Mouse (Mus musculus): ENCODE measurements around the gene Itsn1.

The Itsn1 gene

DNA sequence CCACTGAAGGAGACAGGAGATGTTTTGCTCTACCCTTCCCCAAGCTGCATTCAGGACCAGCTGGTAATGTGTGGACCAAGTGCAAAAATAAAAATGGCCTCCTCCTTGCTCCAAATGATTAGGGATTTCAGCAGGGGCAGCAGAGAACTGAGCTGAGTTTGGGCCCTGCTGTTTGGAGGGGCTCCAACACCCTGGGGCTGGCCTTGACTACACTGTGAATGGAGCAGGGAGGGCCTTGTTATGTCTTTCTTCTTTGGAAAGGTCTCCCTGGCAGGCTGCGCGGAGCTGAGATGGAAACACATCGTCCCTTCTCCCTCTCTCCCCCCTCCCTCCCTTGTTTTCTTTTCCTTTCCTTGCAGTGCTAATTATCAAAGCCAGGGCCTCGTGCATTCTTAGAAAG lies 189.4 kb downstream of the Itsn1 start:
- no peak for DNase-seq

DNA sequence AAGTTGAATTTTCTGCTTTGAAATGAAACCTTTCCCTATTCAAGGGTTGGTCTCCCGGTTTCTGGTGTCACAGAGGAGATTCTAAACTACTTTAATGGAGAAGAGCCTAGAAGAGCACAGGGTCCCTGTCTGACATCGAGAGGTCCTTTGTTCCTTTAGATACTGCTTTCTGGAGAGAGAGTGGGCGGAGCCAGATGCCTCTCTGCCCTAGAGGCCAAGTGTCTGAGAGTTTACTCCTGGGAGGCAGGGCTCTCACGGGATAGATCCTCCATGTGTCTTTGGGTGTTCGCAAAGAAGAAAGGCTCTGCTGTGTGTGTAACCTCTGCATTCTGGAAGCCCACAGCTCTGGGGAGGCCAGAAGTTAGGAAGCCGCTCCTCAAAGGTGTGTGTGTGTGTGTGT lies 190.0 kb downstream of the Itsn1 start:
- DNase-seq, result no peak

DNA sequence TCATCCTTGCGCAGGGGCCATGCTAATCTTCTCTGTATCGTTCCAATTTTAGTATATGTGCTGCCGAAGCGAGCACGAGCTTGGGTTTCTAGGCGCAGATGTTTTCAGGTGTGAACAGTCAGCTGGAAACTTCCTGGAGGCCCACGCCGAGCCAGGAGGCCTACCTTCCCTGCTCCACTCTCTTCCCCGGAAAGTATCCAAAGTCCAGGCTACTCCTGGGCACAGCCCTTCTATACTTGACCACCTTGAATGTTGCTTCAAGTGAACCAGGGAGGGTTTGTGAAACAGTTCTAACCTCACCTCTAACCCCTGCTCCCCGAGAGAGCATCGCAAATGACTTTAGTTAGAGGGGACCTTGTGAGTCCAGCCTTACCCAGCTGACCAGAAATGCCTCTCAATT lies 192.3 kb downstream of the Itsn1 start:
- DNase-seq, result no peak

DNA sequence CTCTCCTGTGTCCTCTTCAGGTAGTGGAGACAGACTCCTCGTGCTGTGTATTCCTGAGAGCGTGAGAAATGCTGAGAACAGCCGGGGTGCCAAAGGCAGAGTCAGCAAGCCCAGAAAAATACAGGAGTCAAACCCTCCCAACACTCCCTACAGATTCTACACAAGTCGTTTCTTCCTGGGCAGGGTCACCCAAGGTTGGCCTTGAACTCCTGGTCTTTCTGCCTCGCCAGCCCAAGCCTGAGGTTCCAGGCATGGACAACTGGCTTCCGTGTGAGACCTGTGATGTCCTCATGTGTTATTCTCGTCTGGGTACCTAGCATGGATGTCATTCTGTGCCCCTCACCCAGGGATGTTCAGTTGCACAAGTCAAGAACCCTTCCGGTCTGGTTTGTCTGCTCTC lies 193.9 kb downstream of the Itsn1 start:
- DNase-seq, result no peak

DNA sequence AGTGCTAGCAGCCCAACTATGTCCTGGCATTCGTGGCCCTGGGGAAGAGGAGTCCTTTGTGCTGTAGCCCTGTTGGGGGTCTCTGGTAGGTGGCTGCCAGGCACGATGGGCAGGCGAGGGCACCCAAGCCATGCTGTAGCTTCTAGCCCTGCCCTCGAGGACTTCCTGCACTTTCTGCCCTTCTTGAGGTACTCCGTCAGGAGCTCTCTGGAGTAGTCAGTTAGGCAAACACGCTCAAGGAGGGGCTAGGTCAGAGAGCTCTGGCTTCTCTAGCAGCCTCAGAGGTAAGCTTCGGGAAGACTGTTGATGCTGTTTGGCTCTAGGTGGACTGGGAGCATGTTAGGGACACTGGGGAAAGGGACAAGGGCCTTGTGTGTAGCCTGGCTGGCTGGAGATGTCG lies 195.3 kb downstream of the Itsn1 start:
- DNase-seq, result no peak

DNA sequence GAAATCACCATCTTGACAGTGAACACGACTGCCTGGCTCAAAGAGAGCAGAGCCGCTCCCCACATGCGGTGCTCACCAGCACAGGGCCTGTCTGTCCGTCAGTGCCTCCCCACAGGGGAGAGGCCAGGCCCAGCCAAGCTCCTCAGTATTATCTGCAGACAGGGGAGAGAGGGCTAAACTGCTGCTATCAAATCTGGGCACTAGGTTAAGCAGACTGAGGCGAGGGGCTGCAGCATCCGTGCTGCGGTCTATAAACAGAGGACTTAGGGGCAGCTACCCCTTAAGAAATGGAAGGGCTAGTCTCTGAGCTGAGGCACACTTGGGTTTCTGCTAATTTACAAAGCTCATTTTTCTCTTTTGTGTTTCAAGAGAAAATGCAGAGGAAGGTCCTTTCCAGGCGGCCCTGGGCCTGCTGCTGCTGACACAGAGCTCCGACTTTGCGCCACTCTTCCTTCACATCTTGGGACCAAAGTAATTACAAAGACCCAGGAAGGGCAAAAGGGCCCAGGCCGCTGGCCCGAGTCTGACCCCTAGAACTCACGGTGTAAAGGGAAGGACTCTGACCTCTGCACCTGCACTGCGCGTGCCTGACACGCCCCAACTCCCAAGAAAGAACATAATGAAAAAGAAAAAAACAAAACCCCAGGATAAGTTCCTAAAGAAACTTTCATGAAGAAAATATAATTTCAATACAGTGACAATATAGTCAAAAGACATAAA lies 199.0 kb downstream of the Itsn1 start:
- DNase-seq, result peak; percentile 84

DNA sequence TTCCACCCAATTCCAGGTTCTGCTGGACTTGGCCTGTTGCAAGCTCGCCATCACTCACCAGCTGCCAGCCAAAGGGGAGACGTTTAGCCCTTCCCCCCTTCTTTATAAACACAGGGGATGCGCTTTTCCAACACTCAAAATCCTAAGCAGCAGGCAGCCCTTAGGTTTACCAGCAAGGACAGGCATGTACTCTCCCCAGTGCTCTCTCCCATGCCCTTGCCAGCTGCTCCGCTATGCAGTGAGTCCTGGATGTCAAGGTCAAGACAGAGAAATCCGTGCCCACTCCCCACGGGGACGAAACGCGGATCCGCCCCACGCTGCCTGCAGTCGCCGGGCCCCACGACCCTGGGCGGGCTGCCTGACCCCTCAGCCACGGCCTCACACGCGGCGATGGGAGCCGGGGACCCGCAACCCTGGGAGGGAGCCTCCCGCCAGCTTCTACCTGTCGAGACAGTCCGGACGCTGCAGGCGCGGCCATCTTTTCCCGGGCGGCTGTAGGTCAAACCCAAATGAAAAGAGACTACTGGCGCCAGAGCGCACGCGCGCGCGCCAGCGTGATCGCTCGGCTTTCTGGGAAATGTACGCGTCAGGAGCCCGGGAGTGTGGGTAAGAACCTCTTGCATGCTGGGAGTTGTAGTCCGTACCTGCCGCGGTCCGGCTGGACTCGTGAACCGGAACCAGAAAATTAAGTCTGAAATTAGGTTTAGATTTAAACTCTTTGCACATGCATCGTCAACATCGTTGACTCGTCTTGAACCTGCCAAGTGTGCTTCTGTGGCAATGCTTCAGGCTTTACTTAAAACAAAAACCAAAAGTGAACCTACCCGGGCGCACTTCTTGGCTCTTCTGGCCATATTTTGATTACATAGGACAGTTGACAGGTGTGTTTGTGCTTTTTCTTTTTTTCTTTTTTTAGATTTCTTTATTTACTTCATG lies 202.3 kb downstream of the Itsn1 start:
- DNase-seq, result peak; percentile 99

DNA sequence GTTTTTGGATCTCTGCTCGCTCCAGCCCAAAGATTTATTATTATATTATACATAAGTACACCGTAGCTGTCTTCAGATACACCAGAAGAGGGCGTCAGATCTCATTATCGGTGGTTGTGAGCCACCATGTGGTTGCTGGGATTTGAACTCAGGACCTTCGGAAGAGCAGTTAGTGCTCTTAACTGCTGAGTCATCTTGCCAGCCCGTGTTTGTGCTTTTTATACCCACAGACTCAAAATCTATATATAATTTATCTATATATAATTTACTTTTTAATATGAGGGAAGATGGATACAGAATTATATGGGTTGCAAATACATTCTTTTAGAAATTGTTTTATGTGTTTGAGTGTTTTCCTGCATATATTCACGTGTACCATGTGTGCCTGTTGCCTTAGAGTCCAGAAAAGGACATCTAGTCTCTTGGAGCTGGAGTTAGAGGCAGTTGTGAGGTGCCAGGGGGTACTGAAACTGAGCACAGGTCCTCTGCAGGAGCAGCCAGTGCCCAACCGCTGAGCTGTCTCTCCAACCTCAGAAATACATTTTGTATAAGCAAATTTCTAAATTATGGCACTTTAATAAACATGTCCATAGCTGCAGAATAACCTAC lies 203.1 kb downstream of the Itsn1 start:
- peak; percentile 87 for DNase-seq

DNA sequence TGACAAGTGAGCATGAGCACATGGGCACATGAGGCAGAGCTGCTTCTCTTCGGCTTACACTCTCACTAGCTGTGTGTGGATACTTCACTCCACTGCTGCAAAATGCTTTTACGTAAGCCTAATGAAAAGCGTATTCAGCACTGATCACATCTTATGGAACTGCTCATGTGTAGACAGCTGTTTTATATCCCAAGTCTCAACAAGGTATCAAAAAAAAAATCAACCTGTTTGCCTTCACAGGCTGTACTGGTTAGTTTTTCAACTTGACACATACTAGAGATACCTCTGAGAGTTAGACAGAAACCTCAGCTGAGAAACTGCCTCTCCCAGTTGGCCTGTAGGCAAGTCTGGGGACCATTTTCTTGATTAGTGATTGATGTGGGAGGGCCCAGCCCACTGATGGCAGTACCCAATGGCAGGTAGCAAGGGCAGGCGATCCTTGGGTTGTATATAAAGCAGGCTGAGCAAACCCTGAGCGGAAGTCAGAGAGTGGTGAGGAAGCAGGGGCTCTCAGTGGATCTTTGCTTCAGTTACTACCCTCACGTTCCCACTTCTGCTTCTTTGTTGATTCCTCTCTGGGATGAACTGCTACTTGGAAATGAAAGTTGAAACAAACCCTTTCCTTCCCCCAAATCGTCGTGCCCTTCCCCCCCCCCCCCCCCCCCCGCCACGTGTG lies 203.9 kb downstream of the Itsn1 start:
- DNase-seq, result peak; percentile 90

DNA sequence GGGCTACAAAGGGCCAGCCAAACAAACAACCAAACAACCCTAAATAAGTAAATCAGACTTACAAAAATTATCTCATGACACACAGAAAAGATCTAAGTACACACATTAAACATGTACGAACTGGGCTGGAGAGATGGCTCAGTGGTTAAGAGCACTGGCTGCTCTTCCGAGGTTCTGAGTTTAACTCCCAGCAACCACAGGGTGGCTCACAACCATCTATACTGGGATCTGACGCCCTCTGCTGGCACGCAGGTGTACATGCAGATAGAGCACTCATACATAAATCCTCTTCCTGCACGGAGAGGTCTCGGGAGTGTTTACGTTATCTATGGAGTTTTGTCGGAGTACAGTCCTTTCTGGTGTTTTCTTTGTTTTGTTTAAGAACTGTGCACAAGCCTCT lies 206.0 kb downstream of the Itsn1 start:
- peak; percentile 79 for DNase-seq

DNA sequence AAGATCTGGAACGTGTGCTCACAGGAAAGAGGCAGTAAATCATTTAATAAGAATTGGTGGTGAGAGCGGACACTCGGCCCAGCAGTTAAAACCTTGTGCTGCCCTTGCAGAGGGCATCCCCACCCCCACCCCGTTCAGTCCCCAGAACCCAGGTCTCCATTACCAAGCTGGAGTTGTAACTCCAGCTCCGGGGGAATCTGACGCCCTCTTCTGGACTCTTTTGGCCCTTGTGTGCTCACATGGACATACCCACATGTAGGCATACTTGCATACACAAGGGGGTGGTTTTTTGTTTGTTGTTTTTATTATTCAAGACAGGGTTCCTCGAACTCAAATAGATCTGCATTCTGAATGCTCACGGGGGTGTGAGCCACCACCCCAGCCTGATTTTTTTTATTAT lies 206.6 kb downstream of the Itsn1 start:
- peak; percentile 83 for DNase-seq

DNA sequence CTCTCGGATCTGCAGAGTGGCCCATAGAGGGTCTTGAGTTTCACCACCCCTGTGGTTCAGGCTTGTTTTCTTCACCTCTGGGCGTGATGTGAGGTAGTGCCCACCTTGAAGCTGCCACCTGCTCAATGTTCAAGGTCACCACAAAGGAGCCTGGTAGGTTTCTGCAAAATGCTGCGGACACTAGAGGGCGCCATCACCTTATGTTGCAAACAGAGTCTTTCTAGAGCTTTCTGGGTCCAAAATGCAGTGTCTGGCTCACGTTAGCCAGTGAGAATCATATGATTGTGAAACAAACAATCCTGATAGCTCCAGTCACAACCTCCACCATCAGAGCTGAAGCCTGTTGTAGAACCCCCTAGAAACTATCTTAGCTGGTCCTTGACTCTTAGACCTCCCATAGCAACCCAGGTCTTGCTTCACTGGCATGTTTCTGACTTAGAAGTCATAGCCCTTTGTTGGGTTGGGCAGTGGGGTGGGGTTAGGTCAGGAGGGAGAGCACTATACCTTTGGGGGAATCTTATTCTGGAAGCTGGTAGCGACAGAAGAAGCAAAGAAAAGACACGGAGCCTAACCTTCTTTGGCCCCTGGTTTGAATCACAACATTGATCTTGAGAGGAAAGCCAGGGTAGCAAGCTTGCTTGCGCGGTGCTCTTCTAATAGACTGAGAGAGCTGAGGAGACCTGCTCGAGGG lies 207.4 kb downstream of the Itsn1 start:
- peak; percentile 95 for DNase-seq

DNA sequence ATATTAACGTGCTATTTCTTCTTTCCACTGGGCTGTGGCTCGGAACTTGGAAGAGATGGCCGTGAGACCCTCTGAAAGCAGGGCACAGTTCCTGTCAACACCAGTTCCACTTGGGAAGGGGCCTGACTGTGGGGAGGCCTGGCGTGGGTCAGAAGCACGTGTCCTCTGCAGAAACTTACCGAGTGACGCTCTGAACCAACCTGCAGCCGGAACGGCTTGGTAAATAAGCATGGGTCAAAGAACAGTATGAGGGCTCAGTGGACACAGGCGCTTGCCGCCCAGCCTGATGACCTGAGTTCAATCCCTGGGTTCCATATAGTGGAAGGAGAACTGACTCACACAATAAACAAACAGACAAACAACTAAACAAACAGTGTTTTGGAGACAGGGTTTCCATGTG lies 208.2 kb downstream of the Itsn1 start:
- peak; percentile 82 for DNase-seq

DNA sequence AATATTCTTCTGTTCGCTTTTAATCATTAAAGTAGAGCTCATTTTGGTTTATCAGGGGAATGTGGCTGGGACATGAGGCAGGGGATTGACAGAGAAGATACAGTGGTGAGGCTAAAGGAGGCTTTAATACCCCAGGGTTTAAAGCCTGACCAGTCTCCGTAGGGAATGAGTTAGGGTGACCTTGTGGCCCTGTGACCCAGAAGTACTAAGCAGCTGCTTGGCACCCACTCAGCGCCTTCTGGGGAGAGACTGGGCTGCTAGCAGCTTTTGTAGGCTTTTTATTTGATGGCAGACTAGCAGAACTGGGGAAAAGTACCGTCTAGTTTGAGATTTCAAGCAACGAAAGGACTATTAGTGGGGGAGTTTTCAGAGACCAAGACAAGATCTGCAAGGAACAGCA lies 209.1 kb downstream of the Itsn1 start:
- peak; percentile 70 for DNase-seq

DNA sequence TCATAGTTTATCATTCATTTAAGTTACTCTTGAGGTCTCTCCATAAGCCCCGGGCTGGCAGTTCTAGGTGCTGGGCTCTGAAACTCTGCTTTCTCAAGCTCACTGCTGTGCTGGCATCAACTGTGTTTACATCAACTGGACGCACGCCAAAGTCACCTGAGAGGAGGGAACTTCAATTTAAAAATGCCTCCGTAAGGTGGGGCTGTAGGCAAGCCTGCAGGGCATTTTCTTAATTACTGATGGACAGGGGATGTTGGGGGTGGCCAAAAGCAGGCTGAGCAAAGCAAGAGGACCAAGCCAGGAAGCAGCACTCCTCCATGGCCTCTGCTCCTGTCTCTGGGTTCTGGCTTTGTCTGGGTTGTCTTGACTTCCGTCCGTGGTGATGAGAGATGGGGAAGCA lies 211.6 kb downstream of the Itsn1 start:
- peak; percentile 69 for DNase-seq

DNA sequence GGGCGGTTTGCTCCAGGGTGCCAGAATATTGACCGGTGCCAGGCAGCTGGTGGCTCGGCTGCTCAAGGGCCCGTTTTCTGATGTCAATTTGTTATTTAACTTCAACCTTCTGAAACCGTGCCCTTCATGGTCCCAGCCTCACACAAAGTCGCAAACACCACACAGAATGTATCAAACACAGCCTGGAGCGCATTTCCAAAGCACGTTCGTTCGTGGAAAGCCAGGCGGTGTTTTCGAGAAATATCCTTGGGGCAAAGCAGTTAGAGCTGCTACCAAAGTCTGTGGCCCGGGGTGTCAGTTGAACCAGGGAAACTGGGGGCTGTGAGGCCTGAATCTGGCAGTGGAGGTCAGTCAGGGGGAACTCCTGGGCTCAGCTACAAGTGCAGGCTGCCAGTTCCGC lies 213.1 kb downstream of the Itsn1 start:
- peak; percentile 70 for DNase-seq

DNA sequence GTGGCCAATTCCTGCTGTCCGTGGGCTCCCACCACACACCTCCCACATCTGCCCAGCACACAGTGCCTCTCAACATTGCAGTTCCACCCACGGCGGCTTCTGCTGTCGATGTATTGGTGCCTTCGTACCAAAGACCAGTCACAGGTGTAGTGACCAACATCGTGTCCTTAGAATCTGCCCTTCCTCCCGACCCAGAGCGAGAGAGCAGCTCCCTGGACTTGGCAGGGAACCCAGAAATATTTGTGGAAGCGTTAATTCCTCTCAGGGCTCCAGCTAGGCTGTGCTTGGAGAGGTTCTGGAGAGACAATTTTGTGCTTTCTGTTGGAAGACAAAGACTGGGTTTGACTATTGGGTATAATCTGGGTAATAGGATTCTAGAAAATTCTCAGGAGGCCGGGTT lies 217.2 kb downstream of the Itsn1 start:
- DNase-seq, result peak; percentile 90

DNA sequence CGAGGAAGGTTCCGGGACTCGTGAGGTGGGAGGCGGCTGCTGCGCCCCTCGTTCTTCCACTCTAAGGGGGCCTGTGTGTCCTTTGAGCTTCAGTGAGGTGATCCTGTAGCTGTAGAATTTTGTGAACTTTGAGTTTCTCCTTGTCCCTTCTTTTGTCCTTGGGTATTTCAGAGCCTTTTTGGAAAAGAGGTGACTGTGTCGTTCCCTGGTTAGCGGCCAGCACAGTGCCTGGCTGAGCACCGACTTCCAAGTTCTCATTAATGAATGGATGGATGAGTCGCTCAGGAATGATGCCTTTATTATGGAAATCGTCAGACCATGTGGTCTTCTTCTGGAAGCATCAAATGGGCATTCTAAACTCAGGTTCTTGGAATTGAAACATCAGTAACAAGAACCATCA lies 218.0 kb downstream of the Itsn1 start:
- DNase-seq, result peak; percentile 43

DNA sequence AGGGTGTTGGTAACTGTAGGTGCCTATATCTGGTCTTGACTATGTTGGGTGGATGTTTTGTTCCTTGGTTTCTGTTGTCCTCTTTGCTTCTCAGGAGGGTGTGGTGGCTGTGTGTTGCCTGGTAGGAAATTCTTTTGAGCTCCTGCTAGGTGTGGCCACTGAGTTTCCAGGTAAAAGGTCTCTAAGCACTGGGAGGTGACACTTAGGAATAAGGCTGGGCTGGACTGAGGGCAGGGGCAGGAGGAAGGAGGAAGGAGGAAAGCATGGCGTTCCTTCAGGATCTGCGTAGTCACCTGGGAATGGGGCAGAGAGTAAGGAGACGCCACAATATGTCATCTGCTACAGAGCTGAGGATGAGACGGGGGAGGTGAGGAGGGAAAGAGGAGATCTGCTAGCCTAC lies 224.9 kb downstream of the Itsn1 start:
- peak; percentile 52 for DNase-seq

DNA sequence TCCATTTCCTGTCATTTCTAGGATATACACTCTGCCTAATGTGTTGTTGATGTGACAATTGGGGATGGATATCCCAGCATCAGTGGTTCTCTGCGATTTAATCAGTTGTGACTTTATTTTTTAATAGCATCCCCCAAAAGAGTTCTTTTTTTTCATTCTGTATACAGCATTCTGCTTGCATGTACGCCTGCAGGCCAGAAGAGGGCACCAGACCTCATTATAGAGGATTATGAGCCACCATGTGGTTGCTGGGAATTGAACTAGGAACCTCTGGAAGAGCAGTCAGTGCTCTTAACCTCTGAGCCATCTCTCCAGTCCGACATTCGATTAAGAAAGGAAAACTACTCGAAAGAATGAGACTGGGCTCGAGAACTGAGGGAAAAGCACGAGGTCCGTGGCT lies 225.7 kb downstream of the Itsn1 start:
- peak; percentile 62 for DNase-seq

DNA sequence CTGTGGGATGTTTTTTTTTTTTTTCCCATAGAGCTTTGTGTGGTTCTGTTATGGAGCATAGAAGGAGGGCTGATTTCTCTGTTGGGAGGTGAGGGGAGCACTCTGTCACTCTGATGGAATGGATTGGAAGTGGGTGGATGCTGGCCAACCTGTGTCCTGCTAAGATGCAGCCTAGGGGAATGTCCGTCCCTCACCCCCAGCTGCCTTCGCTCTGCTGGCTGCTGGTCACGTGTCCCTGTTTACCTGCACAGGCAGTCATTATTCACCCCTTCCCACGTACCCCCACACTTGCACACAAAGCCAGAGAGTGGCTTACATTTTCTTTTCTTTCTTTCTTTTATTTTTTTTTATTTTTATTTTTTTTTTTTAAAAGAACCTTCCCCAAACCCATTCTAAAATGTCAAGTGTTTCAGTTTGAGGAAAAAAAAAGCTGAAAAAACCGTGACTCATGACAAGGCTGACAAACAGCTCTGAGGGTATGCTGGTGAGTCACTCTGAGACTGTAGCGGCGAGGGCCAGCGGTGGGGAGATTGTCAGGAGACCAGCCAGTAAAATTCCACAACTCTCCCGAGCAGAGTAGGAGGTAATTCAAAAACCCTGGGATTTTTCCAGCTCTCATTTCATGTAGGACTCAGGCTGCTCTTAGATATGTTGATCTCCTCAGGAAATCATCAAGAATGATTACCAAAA lies 233.3 kb downstream of the Itsn1 start:
- DNase-seq, result peak; percentile 72
